Mouse (Mus musculus): ENCODE measurements around the gene Ugdh. TPM values are rescaled to one million over a fixed set of nuclear protein-coding genes. Genes with fewer than 3 reads are reported as not detected.

The Ugdh gene
- polyA plus RNA-seq, 1 experiment from 2014 or later, result 57.4 TPM

- no peaks in the 10 kb centered on the region for H3K4me1 ChIP-seq
- no peak for DNase-seq (ENCODE audit: low spot score)
- WGBS, result 90% methylated on average over 7 of the region's 7 CpGs
- no peaks in the 10 kb centered on the region for H3K9me3 ChIP-seq (replicated peaks)
- no peaks in the 10 kb centered on the region for H3K27me3 ChIP-seq (ENCODE audit: low read depth, poor library complexity, severe bottlenecking)
- no peaks in the 10 kb centered on the region for H3K36me3 ChIP-seq
- no peak overlapping the region for H3K4me3 ChIP-seq
- no peak overlapping the region for H3K27ac ChIP-seq (replicated peaks)
Measured at GRCm38 (mm10) chr5:65374746-65375145, 61.0 kb downstream of the Ugdh start.

GRCm38 (mm10) chr5:65371551-65371950, 64.2 kb downstream of the Ugdh start:
- no peaks in the 10 kb centered on the region for H3K9me3 ChIP-seq (replicated peaks)
- H3K4me3 ChIP-seq, result no peak overlapping the region
- no peak overlapping the region for H3K27ac ChIP-seq (replicated peaks)
- H3K27me3 ChIP-seq (ENCODE audit: low read depth, poor library complexity, severe bottlenecking), result no peaks in the 10 kb centered on the region
- no peaks in the 10 kb centered on the region for H3K4me1 ChIP-seq
- 96% methylated on average over 7 of the region's 7 CpGs for WGBS
- DNase-seq (ENCODE audit: low spot score), result no peak
- no peaks in the 10 kb centered on the region for H3K36me3 ChIP-seq

GRCm38 (mm10) chr5:65367837-65368236, 67.9 kb downstream of the Ugdh start:
- H3K4me3 ChIP-seq, result no peak overlapping the region
- 92% methylated on average over 11 of the region's 11 CpGs for WGBS
- DNase-seq (ENCODE audit: low spot score), result no peak
- H3K4me1 ChIP-seq, result no peaks in the 10 kb centered on the region
- H3K9me3 ChIP-seq (replicated peaks), result no peaks in the 10 kb centered on the region
- H3K36me3 ChIP-seq, result no peaks in the 10 kb centered on the region
- no peak overlapping the region for H3K27ac ChIP-seq (replicated peaks)
- H3K27me3 ChIP-seq (ENCODE audit: low read depth, poor library complexity, severe bottlenecking), result no peaks in the 10 kb centered on the region

Other genes with a start within 250 kb of the Ugdh start
- gene Wdr19, start 236.3 kb downstream of the Ugdh start, polyA plus RNA-seq (2016; fragmentation: Nextera tagmentation; extraction: Ambion mirVana), result 12.4 and 12.7 TPM in 2 replicates
- gene Rfc1, start 100.3 kb downstream of the Ugdh start, polyA plus RNA-seq (2016; fragmentation: Nextera tagmentation; extraction: Ambion mirVana), result 87.3 and 103 TPM in 2 replicates
- gene Klb, start 87.6 kb downstream of the Ugdh start, polyA plus RNA-seq (2016; fragmentation: Nextera tagmentation; extraction: Ambion mirVana), result 0.06 TPM in 1 of 2 replicates, not detected in the other
- gene Rpl9, start 44.5 kb downstream of the Ugdh start, polyA plus RNA-seq (2016; fragmentation: Nextera tagmentation; extraction: Ambion mirVana), result 851 and 959 TPM in 2 replicates
- 68.0 and 74.1 TPM in 2 replicates for gene Lias, start 44.5 kb downstream of the Ugdh start, polyA plus RNA-seq (2016; fragmentation: Nextera tagmentation; extraction: Ambion mirVana)
- not detected in 2 replicates for gene Gm43552, start 56.9 kb upstream of the Ugdh start, polyA plus RNA-seq (2016; fragmentation: Nextera tagmentation; extraction: Ambion mirVana)
- 68.6 and 78.9 TPM in 2 replicates for gene Smim14, start 101.2 kb upstream of the Ugdh start, polyA plus RNA-seq (2016; fragmentation: Nextera tagmentation; extraction: Ambion mirVana)
- gene Ube2k, start 101.3 kb upstream of the Ugdh start, polyA plus RNA-seq (2016; fragmentation: Nextera tagmentation; extraction: Ambion mirVana), result 182 and 192 TPM in 2 replicates